Mouse (Mus musculus): ENCODE results near the gene Gm3646. TPM values are rescaled to one million over a fixed set of nuclear protein-coding genes. Genes with fewer than 3 reads are reported as not detected.

Gene Gm3646
- polyA plus RNA-seq, 2 experiments = not detected

DNA sequence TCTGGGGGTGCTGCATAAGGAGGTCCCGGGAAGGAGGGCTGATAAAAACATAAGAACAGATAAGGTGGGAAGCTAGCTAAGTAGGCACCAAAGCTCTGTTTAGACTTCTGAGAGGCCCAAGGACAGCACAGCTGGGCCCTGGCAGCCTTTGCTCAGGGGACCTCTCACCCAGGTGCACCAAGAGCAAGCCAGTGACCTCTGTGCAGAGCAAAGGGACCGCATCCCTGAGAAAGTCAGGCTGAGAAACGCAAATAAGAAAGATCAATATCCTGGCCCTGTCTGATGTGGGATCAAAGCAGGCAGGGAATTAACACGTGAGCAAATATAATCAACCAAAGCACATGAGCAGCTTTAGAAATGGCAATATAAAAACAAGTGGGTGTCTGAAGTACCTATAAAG lies 7.9 kb upstream of the Gm3646 start:
- Histone ChIP-seq H3K4me2 (replicated peaks; ENCODE audit: low read depth, low read length, severe bottlenecking) (no peak overlapping the region), H3K4me1 (ENCODE audit: control insufficient read depth, insufficient read depth, low read length) (no peaks in the 10 kb centered on the region), H3K9me3 (ENCODE audit: control insufficient read depth, low read length) (no peaks in the 10 kb centered on the region), H3K27me3 (ENCODE audit: control insufficient read depth, insufficient read depth, low read length) (no peaks in the 10 kb centered on the region), H3K27ac (replicated peaks; ENCODE audit: low read depth, low read length) (no peak overlapping the region), H3K9ac (ENCODE audit: low read depth, low read length, severe bottlenecking) (no peak overlapping the region), H3K36me3 (ENCODE audit: control insufficient read depth, insufficient read depth, low read length) (no peaks in the 10 kb centered on the region), H3K4me3 (replicated peaks; ENCODE audit: low read length) (no peak overlapping the region)
- WGBS = 62% methylated on average over 4 of the region's 4 CpGs
- no peak for TF ChIP-seq POLR2A (IDR thresholded peaks at IDR 0.05; ENCODE audit: borderline replicate concordance, extremely low read depth, insufficient read depth, insufficient read length)
- ATAC-seq (ENCODE audit: low FRiP score, low read depth) (no peak), DNase-seq (ENCODE audit: low spot score) (no peak)

DNA sequence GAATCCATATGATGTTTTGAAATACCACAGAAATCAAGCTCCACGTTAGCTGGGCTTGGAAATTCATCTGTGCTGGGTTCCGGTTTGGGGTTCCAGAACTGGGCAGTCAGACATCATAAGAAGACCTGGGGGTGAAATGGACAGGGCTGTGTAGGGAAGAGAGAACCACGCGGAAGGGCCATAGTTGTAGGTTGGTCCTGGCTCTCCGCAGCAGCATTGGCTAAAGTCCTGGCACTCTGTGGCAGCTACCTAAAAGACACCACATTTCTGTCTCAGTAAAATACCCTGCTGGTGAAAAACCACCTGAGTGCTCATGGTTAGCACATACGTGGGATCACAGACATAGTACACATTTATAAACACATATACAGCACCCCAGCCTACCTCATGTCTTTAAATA lies 343 bp downstream of the Gm3646 start:
- Histone ChIP-seq H3K27me3 (ENCODE audit: control insufficient read depth, insufficient read depth, low read length) (no peaks in the 10 kb centered on the region), H3K9ac (ENCODE audit: low read depth, low read length, severe bottlenecking) (no peak overlapping the region), H3K4me1 (ENCODE audit: control insufficient read depth, insufficient read depth, low read length) (no peaks in the 10 kb centered on the region), H3K27ac (replicated peaks; ENCODE audit: low read depth, low read length) (no peak overlapping the region), H3K9me3 (ENCODE audit: control insufficient read depth, low read length) (no peaks in the 10 kb centered on the region), H3K36me3 (ENCODE audit: control insufficient read depth, insufficient read depth, low read length) (no peaks in the 10 kb centered on the region), H3K4me2 (replicated peaks; ENCODE audit: low read depth, low read length, severe bottlenecking) (no peak overlapping the region), H3K4me3 (replicated peaks; ENCODE audit: low read length) (no peak overlapping the region)
- ATAC-seq (ENCODE audit: low FRiP score, low read depth) (no peak), DNase-seq (ENCODE audit: low spot score) (no peak)
- 81% methylated on average over 6 of the region's 6 CpGs for WGBS
- TF ChIP-seq POLR2A (IDR thresholded peaks at IDR 0.05; ENCODE audit: borderline replicate concordance, extremely low read depth, insufficient read depth, insufficient read length) = no peak

- WGBS = 80% methylated on average over 7 of the region's 7 CpGs
- H3K9me3 ChIP-seq (ENCODE audit: control insufficient read depth, low read length) = no peaks in the 10 kb centered on the region
- H3K27ac ChIP-seq (replicated peaks; ENCODE audit: low read depth, low read length) = no peak overlapping the region
- no peak for DNase-seq (ENCODE audit: low spot score)
- H3K4me2 ChIP-seq (replicated peaks; ENCODE audit: low read depth, low read length, severe bottlenecking) = no peak overlapping the region
- ATAC-seq (ENCODE audit: low FRiP score, low read depth) = no peak
- no peaks in the 10 kb centered on the region for H3K4me1 ChIP-seq (ENCODE audit: control insufficient read depth, insufficient read depth, low read length)
- no peaks in the 10 kb centered on the region for H3K27me3 ChIP-seq (ENCODE audit: control insufficient read depth, insufficient read depth, low read length)
- no peak overlapping the region for H3K9ac ChIP-seq (ENCODE audit: low read depth, low read length, severe bottlenecking)
- no peak for TF ChIP-seq POLR2A (IDR thresholded peaks at IDR 0.05; ENCODE audit: borderline replicate concordance, extremely low read depth, insufficient read depth, insufficient read length)
- no peak overlapping the region for H3K4me3 ChIP-seq (replicated peaks; ENCODE audit: low read length)
- H3K36me3 ChIP-seq (ENCODE audit: control insufficient read depth, insufficient read depth, low read length) = no peaks in the 10 kb centered on the region
Measured at GRCm38 (mm10) chr1:39802946-39803345, 2.2 kb downstream of the Gm3646 start.

DNA sequence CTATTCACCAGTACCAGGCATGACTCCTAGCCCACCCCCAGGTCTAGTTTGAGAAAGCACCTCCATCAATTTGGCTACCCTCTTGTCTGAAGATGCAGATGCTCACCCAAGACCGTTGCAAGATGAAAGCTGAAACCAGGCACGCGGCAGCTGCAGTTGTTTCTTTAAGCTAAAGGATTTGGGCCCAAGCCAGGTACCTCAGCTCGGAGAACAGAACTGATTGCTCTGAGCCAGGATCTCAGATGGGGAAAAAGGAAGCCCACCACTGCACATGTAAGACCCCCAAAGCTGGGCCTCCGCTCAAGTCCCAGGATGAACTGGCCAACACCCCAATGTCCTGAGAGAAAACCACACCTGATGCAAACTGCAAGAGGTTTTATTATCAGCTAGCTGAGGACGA lies 7.6 kb downstream of the Gm3646 start:
- no peak overlapping the region for H3K4me3 ChIP-seq (replicated peaks; ENCODE audit: low read length)
- no peak overlapping the region for H3K9ac ChIP-seq (ENCODE audit: low read depth, low read length, severe bottlenecking)
- no peaks in the 10 kb centered on the region for H3K9me3 ChIP-seq (ENCODE audit: control insufficient read depth, low read length)
- no peak overlapping the region for H3K27ac ChIP-seq (replicated peaks; ENCODE audit: low read depth, low read length)
- no peak for TF ChIP-seq POLR2A (IDR thresholded peaks at IDR 0.05; ENCODE audit: borderline replicate concordance, extremely low read depth, insufficient read depth, insufficient read length)
- WGBS = 65% methylated on average over 6 of the region's 6 CpGs
- H3K4me1 ChIP-seq (ENCODE audit: control insufficient read depth, insufficient read depth, low read length) = no peaks in the 10 kb centered on the region
- ATAC-seq (ENCODE audit: low FRiP score, low read depth) (no peak), DNase-seq (ENCODE audit: low spot score) (peak; percentile 41)
- no peaks in the 10 kb centered on the region for H3K27me3 ChIP-seq (ENCODE audit: control insufficient read depth, insufficient read depth, low read length)
- H3K36me3 ChIP-seq (ENCODE audit: control insufficient read depth, insufficient read depth, low read length) = no peaks in the 10 kb centered on the region
- no peak overlapping the region for H3K4me2 ChIP-seq (replicated peaks; ENCODE audit: low read depth, low read length, severe bottlenecking)

DNA sequence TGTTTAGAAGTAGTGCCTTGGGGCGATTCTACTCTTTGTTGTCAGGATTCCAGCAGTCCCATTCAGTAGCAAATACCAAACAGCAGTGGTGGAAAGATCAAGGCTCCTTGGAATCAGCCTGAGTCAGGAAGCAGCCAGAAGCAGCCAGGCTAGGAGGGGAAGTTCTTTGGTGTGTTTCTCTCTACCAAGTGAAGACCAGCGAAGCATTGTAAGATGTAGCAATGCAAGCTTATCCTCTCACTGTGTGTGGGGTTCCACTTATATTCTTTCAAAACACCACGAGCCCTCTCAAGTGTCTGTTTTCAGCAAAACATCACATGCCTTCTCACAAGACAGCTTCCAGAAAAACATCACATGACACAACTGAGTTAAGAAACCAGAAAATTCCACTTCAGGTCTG lies 8.4 kb downstream of the Gm3646 start:
- Histone ChIP-seq H3K9me3 (ENCODE audit: control insufficient read depth, low read length) (no peaks in the 10 kb centered on the region), H3K27ac (replicated peaks; ENCODE audit: low read depth, low read length) (no peak overlapping the region), H3K27me3 (ENCODE audit: control insufficient read depth, insufficient read depth, low read length) (no peaks in the 10 kb centered on the region), H3K4me3 (replicated peaks; ENCODE audit: low read length) (no peak overlapping the region), H3K4me2 (replicated peaks; ENCODE audit: low read depth, low read length, severe bottlenecking) (no peak overlapping the region), H3K9ac (ENCODE audit: low read depth, low read length, severe bottlenecking) (no peak overlapping the region), H3K36me3 (ENCODE audit: control insufficient read depth, insufficient read depth, low read length) (no peaks in the 10 kb centered on the region), H3K4me1 (ENCODE audit: control insufficient read depth, insufficient read depth, low read length) (no peaks in the 10 kb centered on the region)
- ATAC-seq (ENCODE audit: low FRiP score, low read depth) (no peak), DNase-seq (ENCODE audit: low spot score) (no peak)
- WGBS = 80% methylated on average over 3 of the region's 3 CpGs
- TF ChIP-seq POLR2A (IDR thresholded peaks at IDR 0.05; ENCODE audit: borderline replicate concordance, extremely low read depth, insufficient read depth, insufficient read length) = no peak

- no peak for TF ChIP-seq POLR2A (IDR thresholded peaks at IDR 0.05; ENCODE audit: borderline replicate concordance, extremely low read depth, insufficient read depth, insufficient read length)
- Histone ChIP-seq H3K36me3 (ENCODE audit: control insufficient read depth, insufficient read depth, low read length) (no peaks in the 10 kb centered on the region), H3K4me3 (replicated peaks; ENCODE audit: low read length) (no peak overlapping the region), H3K27me3 (ENCODE audit: control insufficient read depth, insufficient read depth, low read length) (no peaks in the 10 kb centered on the region), H3K4me1 (ENCODE audit: control insufficient read depth, insufficient read depth, low read length) (no peaks in the 10 kb centered on the region), H3K9me3 (ENCODE audit: control insufficient read depth, low read length) (no peaks in the 10 kb centered on the region), H3K9ac (ENCODE audit: low read depth, low read length, severe bottlenecking) (no peak overlapping the region), H3K27ac (replicated peaks; ENCODE audit: low read depth, low read length) (no peak overlapping the region), H3K4me2 (replicated peaks; ENCODE audit: low read depth, low read length, severe bottlenecking) (no peak overlapping the region)
- ATAC-seq (ENCODE audit: low FRiP score, low read depth) = no peak
- WGBS = 75% methylated on average over 5 of the region's 5 CpGs
- no peak for DNase-seq (ENCODE audit: low spot score)
Measured at GRCm38 (mm10) chr1:39784632-39785031, 20.5 kb downstream of the Gm3646 start.

Data from limb, embryonic 14.5 days (tissue).